Mouse (Mus musculus): ENCODE measurements around the gene Cdh13.

GRCm38 (mm10) chr8:118376791-118377190, 93.3 kb downstream of the Cdh13 start:
- TF ChIP-seq MAX (IDR thresholded peaks at IDR 0.05; ENCODE audit: low read depth) (no peak), E2F4 (IDR thresholded peaks at IDR 0.05; ENCODE audit: insufficient read depth) (no peak)

Data from myocyte (in vitro differentiated cells).